Mouse (Mus musculus): ENCODE measurements around the gene Nfib.

The Nfib gene

GRCm38 (mm10) chr4:82252054-82252453, 453.5 kb downstream of the Nfib start:
- in situ Hi-C loops (cut with MboI, MseI), result no loop called here

- in situ Hi-C loops (cut with MboI, MseI), result no loop called here
These were observed 455.2 kb downstream of the Nfib start for GRCm38 (mm10) chr4:82250355-82250659.

- in situ Hi-C loops (cut with MboI, MseI), result no loop called here
These were observed 455.8 kb downstream of the Nfib start for GRCm38 (mm10) chr4:82249518-82250354.

GRCm38 (mm10) chr4:82248961-82249360, 456.6 kb downstream of the Nfib start:
- in situ Hi-C loops (cut with MboI, MseI), result no loop called here

- in situ Hi-C loops (cut with MboI, MseI), result no loop called here
These were observed 457.5 kb downstream of the Nfib start for GRCm38 (mm10) chr4:82248031-82248430.

- in situ Hi-C loops (cut with MboI, MseI), result no loop called here
These were observed 459.3 kb downstream of the Nfib start for GRCm38 (mm10) chr4:82246290-82246689.
